Mouse (Mus musculus) forebrain, postnatal 0 days (tissue): ENCODE results near the gene Dusp10. TPM values are rescaled to one million over a fixed set of nuclear protein-coding genes. Genes with fewer than 3 reads are reported as not detected.

Experiments
- ATAC-seq: fragments of 200-750 bp; cut with Nextera tagmentation; 2 replicates; pipeline ENCODE4 v1.8.0; 2017; ENCODE audit warnings: mild to moderate bottlenecking, moderate library complexity
- DNase-seq: peaks from one replicate; pipeline ENCODE4 v3.0.0-alpha.2; 2015
- H3K27ac ChIP-seq: fragments of 300-500 bp; sonication (generic); 2 replicates; pipeline ENCODE4 v1.5.1; 2014; ENCODE audit warnings: low read depth, mild to moderate bottlenecking, antibody characterized with exemption, low read length, moderate library complexity, mixed read lengths
- H3K27me3 ChIP-seq: fragments of 300-500 bp; sonication (generic); 2 replicates; pipeline ENCODE4 v1.6.1; 2014; ENCODE audit warnings: mild to moderate bottlenecking, low read length, mixed read lengths; ENCODE audit not compliant: insufficient read depth
- H3K36me3 ChIP-seq: fragments of 300-500 bp; sonication (generic); 2 replicates; pipeline ENCODE4 v1.6.1; 2014; ENCODE audit warnings: mild to moderate bottlenecking, moderate library complexity; ENCODE audit not compliant: insufficient read depth
- H3K4me1 ChIP-seq: fragments of 300-500 bp; sonication (generic); 2 replicates; pipeline ENCODE4 v1.6.1; 2014; ENCODE audit warnings: antibody characterized with exemption; ENCODE audit not compliant: insufficient read depth
- H3K4me2 ChIP-seq: fragments of 300-500 bp; sonication (generic); 2 replicates; pipeline ENCODE4 v1.6.1; 2014; ENCODE audit warnings: low read depth, mild to moderate bottlenecking, moderate library complexity
- H3K4me3 ChIP-seq: fragments of 300-500 bp; sonication (generic); 2 replicates; pipeline ENCODE4 v1.5.1; 2014; ENCODE audit warnings: low read depth, low read length, mixed read lengths
- H3K9ac ChIP-seq: fragments of 300-500 bp; sonication (generic); 2 replicates; pipeline ENCODE4 v1.6.1; 2014; ENCODE audit warnings: mild to moderate bottlenecking
- H3K9me3 ChIP-seq: fragments of 300-500 bp; sonication (generic); 2 replicates; pipeline ENCODE4 v1.6.1; 2016; ENCODE audit warnings: low read length
- CTCF ChIP-seq: sonication (generic); IDR thresholded peaks from 2 replicates; pipeline ENCODE4 v1.5.1; 2016; ENCODE audit warnings: antibody characterized with exemption, control low read depth, low read depth
- WGBS: fragments of 180-500 bp; shearing (Covaris S2); extraction: QIAGEN DNeasy Blood & Tissue Kit; methylation state at CpG from one replicate; pipeline ENCODE4 v1.1.7; 2014; 5-methylcytosine and 5-hydroxymethylcytosine counted together
- polyA plus RNA-seq: library from polyadenylated mRNA; unstranded; fragments of >200 nt; fragmentation: Nextera tagmentation; extraction: Ambion mirVana; gene quantifications from 2 replicates; pipeline ENCODE4 v1.2.1, GENCODE M21; 2015
- total RNA-seq: library from RNA; depleted of rRNA; stranded (reverse); fragments of >200 nt; gene quantifications from 2 replicates; pipeline ENCODE4 v1.2.3, GENCODE M21; 2014

The Dusp10 gene
- total and polyA plus RNA-seq, 2 experiments from 2014 or later = 3.8 to 8.9 TPM

DNA sequence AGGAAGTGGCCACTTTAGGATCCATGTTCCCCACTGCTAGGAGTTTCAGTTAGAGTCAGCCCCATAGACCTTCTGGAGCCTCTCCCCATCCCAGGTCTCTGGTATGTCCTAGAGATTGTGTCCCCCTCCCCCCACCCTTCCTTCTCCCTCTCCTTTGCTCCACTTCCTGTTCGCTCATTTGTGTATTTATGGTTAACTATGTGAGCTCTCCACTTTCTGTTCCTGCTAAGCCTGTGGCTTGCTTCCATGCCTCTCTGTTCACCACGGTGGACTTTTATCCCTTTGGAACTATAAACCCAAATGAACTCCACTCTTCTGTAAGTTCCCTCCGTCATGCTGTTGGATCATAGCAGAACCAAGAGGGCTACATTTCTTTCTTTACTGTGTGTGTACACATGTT is 13.9 kb downstream of the Dusp10 start:
- H3K27me3 ChIP-seq = no peaks in the 10 kb centered on the region
- H3K36me3 ChIP-seq = no peaks in the 10 kb centered on the region
- no peak for ATAC-seq
- H3K27ac ChIP-seq = no peak overlapping the region
- H3K4me2 ChIP-seq = no peak overlapping the region
- WGBS = 92% methylated on average over 3 of the region's 3 CpGs
- no peak overlapping the region for H3K4me3 ChIP-seq
- H3K4me1 ChIP-seq = no peaks in the 10 kb centered on the region
- H3K9ac ChIP-seq = no peak overlapping the region
- no peak for DNase-seq
- no peak for TF ChIP-seq CTCF
- no peaks in the 10 kb centered on the region for H3K9me3 ChIP-seq

DNA sequence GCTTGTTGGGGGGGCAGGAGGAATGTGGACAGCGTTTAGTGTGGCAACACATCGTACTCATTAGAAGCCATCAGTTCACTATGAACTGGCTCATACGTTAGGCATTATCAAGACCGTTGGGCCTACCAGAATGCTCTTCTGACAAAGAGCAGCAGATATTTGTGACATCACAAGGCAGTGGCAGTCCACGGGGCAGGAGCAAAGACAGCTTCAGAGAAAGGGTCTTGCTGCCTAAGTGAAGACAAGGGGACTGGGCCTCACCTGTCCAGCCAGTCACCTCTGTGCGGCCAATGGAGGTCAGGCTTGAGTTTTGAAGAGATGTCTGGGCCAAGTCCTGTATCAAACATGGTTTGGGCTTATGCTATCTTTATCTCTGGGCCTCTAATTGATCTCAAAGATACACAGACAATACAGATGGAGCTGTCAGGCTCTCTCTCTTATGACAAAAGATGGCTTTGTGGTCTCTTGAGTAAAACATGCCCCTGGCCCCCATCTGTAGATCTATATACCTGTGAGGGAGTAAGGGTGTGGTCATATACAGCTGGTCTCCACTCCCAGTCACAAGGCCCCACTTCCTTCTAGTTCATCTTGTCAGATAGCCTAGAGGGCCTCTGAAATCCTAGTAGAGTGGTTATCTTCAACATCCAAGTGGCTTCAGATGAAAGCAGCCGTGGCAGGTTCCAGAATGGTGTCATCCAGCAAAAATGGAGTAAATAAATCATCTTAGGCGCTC is 17.1 kb downstream of the Dusp10 start:
- Histone ChIP-seq H3K9ac (no peak overlapping the region), H3K27me3 (no peaks in the 10 kb centered on the region), H3K9me3 (no peaks in the 10 kb centered on the region), H3K4me1 (no peaks in the 10 kb centered on the region), H3K27ac (no peak overlapping the region), H3K4me3 (no peak overlapping the region), H3K4me2 (no peak overlapping the region), H3K36me3 (no peaks in the 10 kb centered on the region)
- WGBS = 96% methylated on average over 8 of the region's 8 CpGs
- no peak for DNase-seq
- no peak for TF ChIP-seq CTCF
- ATAC-seq = no peak

- no peak for DNase-seq
- no peak for ATAC-seq
- 19% methylated on average over 19 of the region's 19 CpGs for WGBS
Measured at GRCm38 (mm10) chr1:184032682-184033389, 19.7 kb downstream of the Dusp10 start.

GRCm38 (mm10) chr1:184033390-184034010 is 20.4 kb downstream of the Dusp10 start:
- Histone ChIP-seq H3K9ac (peak overlapping the region; percentile 65), H3K4me3 (peak overlapping the region; percentile 57), H3K27ac (peak overlapping the region; percentile 89), H3K27me3 (no peaks in the 10 kb centered on the region), H3K4me1 (peaks cover 3% of the 10 kb centered on the region; the same call in 1 of the 2 replicates), H3K36me3 (no peaks in the 10 kb centered on the region), H3K4me2 (peak overlapping the region; percentile 87), H3K9me3 (no peaks in the 10 kb centered on the region)
- ATAC-seq = peak; percentile 68
- peak; percentile 47 for TF ChIP-seq CTCF
- WGBS = 2% methylated on average over 63 of the region's 63 CpGs
- peak; percentile 52 for DNase-seq

More at GRCm38 (mm10) chr1:184032682-184033389, 19.7 kb downstream of the Dusp10 start:
- H3K4me3 ChIP-seq = peak overlapping the region; percentile 57
- H3K9me3 ChIP-seq = no peaks in the 10 kb centered on the region
- TF ChIP-seq CTCF = no peak
- no peaks in the 10 kb centered on the region for H3K27me3 ChIP-seq
- peak overlapping the region; percentile 87 for H3K4me2 ChIP-seq
- peak overlapping the region; percentile 89 for H3K27ac ChIP-seq
- peaks cover 3% of the 10 kb centered on the region; the same call in 1 of the 2 replicates for H3K4me1 ChIP-seq
- peak overlapping the region; percentile 65 for H3K9ac ChIP-seq
- H3K36me3 ChIP-seq = no peaks in the 10 kb centered on the region

- Histone ChIP-seq H3K4me2 (peak within 1 kb of the TSS; percentile 87), H3K4me3 (peak within 1 kb of the TSS; percentile 57), H3K27ac (peak within 1 kb of the TSS; percentile 89), H3K27me3 (no peaks in the 10 kb centered on the region), H3K4me1 (peaks cover 3% of the 10 kb centered on the region; the same call in 1 of the 2 replicates), H3K36me3 (no peaks in the 10 kb centered on the region), H3K9me3 (no peaks in the 10 kb centered on the region), H3K9ac (peak within 1 kb of the TSS; percentile 65)
- DNase-seq (peak; percentile 100), ATAC-seq (peak; percentile 98)
- TF ChIP-seq CTCF = peak; percentile 37; the same call in 1 of the 2 replicates
- under 1% methylated on average over 38 of the region's 38 CpGs for WGBS
Measured at GRCm38 (mm10) chr1:184034011-184034557, 21.0 kb downstream of the Dusp10 start, which contains the start of gene 1700056E22Rik. 1700056E22Rik (minus strand) TSS chr1:184034301.

GRCm38 (mm10) chr1:184034741-184035181 is 21.7 kb downstream of the Dusp10 start:
- Histone ChIP-seq H3K4me1 (peaks cover 3% of the 10 kb centered on the region; the same call in 1 of the 2 replicates), H3K4me2 (peak overlapping the region; percentile 87), H3K9me3 (no peaks in the 10 kb centered on the region), H3K4me3 (peak overlapping the region; percentile 57), H3K36me3 (no peaks in the 10 kb centered on the region), H3K9ac (peak overlapping the region; percentile 34), H3K27me3 (no peaks in the 10 kb centered on the region), H3K27ac (no peak overlapping the region; the same call in 1 of the 2 replicates)
- under 1% methylated on average over 12 of the region's 12 CpGs for WGBS
- ATAC-seq (no peak), DNase-seq (peak; percentile 67)
- no peak for TF ChIP-seq CTCF
